Mouse (Mus musculus): Measurements from ENCODE around the gene Brms1. TPM values are rescaled to one million over a fixed set of nuclear protein-coding genes. Genes with fewer than 3 reads are reported as not detected.

The Brms1 gene
- polyA plus RNA-seq, 1 experiment from 2014 or later, result 33.2 TPM

DNA sequence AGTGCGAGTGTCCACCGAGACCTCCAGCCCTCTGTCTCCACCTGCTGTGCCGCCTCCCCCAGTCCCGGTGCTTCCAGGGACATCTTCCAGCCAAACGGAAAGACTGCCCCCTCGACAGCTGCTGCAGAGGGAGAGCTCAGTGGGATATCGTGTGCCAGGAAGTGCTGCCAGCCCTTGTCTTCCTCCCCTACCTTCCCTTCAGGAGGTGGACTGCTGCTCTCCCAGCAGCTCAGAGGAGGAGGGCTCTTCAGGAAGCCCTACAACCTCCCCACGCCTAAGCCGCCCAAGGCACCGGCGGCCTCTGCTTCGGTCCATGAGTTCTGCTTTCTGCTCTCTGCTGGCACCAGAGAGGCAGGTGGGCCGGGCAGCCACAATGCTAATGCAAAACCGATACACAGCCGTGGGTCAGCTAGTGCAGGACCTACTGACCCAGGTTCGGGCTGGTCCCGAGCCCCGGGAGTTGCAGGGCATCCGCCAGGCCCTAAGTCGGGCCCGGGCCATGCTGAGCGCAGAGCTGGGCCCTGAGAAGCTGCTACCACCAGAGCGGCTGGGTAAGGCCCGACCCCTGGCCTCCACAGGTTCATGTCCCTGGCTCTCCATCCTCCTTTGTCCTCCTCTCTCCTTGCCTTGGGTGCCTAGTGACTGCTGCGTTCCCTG, 11.1 kb downstream of the Brms1 start:
- 57% methylated on average over 24 of the region's 25 CpGs for WGBS
- Histone ChIP-seq H3K4me2 (replicated peaks; ENCODE audit: low read depth) (no peak overlapping the region), H3K27ac (ENCODE audit: low read depth, low read length) (no peak overlapping the region), H3K27me3 (replicated peaks; ENCODE audit: control insufficient read depth, insufficient read depth, low read length) (no peaks in the 10 kb centered on the region), H3K9me3 (ENCODE audit: control insufficient read depth) (no peaks in the 10 kb centered on the region), H3K36me3 (ENCODE audit: control insufficient read depth, insufficient read depth) (peaks cover 20% of the 10 kb centered on the region), H3K9ac (ENCODE audit: low read depth, low read length) (no peak overlapping the region), H3K4me3 (ENCODE audit: low read depth, low read length) (no peak overlapping the region), H3K4me1 (replicated peaks; ENCODE audit: control insufficient read depth, insufficient read depth, low read length) (no peaks in the 10 kb centered on the region)
- no peak for TF ChIP-seq CTCF (IDR thresholded peaks at IDR 0.05; ENCODE audit: low read depth)
- ATAC-seq, result no peak

DNA sequence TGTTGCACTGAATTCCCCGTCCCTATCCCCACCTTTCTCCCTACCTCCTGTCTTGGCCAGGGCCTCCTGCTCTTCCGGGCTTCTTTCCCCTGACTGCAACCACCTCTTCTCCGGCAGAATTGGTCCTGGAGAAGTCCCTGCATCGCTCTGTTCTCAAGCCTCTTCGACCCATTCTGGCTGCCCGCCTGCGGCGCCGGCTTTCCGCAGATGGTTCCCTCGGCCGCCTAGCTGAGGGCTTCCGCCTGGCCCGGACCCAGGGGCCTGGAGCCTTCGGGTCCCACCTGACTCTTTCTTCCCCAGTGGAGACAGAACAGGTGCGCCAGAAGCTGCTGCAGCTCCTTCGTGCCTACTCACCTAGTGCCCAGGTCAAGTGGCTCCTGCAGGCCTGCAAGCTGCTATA, 11.7 kb downstream of the Brms1 start:
- no peaks in the 10 kb centered on the region for H3K4me1 ChIP-seq (replicated peaks; ENCODE audit: control insufficient read depth, insufficient read depth, low read length)
- no peak overlapping the region for H3K4me3 ChIP-seq (ENCODE audit: low read depth, low read length)
- 80% methylated on average over 17 of the region's 17 CpGs for WGBS
- H3K36me3 ChIP-seq (ENCODE audit: control insufficient read depth, insufficient read depth), result peaks cover 14% of the 10 kb centered on the region
- H3K27me3 ChIP-seq (replicated peaks; ENCODE audit: control insufficient read depth, insufficient read depth, low read length), result no peaks in the 10 kb centered on the region
- no peak overlapping the region for H3K9ac ChIP-seq (ENCODE audit: low read depth, low read length)
- H3K27ac ChIP-seq (ENCODE audit: low read depth, low read length), result no peak overlapping the region
- TF ChIP-seq CTCF (IDR thresholded peaks at IDR 0.05; ENCODE audit: low read depth), result no peak
- no peak for ATAC-seq
- no peak overlapping the region for H3K4me2 ChIP-seq (replicated peaks; ENCODE audit: low read depth)
- H3K9me3 ChIP-seq (ENCODE audit: control insufficient read depth), result no peaks in the 10 kb centered on the region

DNA sequence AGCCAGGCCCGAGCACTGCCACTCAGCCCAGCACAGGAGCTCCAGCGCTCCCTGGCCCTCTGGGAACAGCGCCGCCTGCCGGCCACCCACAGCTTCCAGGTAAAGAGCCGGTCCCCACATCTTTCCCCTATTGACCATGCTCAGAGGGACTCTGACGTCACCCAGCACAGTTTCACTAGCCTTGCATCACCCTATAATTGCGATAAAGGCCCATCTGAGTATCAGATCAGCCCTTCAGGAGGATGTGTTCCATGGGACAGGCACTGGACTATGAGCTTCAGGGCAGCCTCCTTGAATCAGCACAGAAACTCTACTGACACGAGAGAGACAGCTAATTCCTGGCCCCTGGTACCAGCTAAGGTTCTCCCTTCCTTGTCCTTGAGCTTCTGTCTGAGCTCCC, 12.8 kb downstream of the Brms1 start:
- TF ChIP-seq CTCF (IDR thresholded peaks at IDR 0.05; ENCODE audit: low read depth), result peak; percentile 88
- Histone ChIP-seq H3K27ac (ENCODE audit: low read depth, low read length) (no peak overlapping the region), H3K36me3 (ENCODE audit: control insufficient read depth, insufficient read depth) (peaks cover 5% of the 10 kb centered on the region), H3K4me2 (replicated peaks; ENCODE audit: low read depth) (no peak overlapping the region), H3K4me3 (ENCODE audit: low read depth, low read length) (no peak overlapping the region), H3K9ac (ENCODE audit: low read depth, low read length) (no peak overlapping the region; the same call in 1 of the 2 replicates), H3K4me1 (replicated peaks; ENCODE audit: control insufficient read depth, insufficient read depth, low read length) (no peaks in the 10 kb centered on the region), H3K9me3 (ENCODE audit: control insufficient read depth) (no peaks in the 10 kb centered on the region), H3K27me3 (replicated peaks; ENCODE audit: control insufficient read depth, insufficient read depth, low read length) (no peaks in the 10 kb centered on the region)
- peak; percentile 34 for ATAC-seq
- WGBS, result 22% methylated on average over 9 of the region's 9 CpGs

DNA sequence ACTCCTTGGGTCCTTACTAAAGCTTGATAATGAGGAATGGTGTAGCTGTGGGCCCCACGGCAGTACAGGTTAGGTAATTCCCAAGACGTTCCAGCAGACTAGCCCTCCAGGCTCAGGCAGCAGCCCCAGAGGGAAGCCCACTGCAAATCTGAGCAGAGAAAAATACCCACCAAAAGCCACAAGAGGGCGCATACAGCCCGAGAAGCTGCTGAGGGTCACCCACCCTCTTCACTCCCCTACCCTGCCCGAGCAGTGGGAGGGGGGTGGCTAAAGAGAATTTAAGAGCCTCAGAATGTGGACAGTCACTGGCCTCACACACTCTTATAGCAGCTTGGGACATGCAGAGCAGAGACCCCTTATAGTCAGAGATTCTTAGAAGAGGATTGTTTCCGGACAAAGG, 15.1 kb downstream of the Brms1 start:
- no peak overlapping the region for H3K27ac ChIP-seq (ENCODE audit: low read depth, low read length)
- ATAC-seq, result no peak

DNA sequence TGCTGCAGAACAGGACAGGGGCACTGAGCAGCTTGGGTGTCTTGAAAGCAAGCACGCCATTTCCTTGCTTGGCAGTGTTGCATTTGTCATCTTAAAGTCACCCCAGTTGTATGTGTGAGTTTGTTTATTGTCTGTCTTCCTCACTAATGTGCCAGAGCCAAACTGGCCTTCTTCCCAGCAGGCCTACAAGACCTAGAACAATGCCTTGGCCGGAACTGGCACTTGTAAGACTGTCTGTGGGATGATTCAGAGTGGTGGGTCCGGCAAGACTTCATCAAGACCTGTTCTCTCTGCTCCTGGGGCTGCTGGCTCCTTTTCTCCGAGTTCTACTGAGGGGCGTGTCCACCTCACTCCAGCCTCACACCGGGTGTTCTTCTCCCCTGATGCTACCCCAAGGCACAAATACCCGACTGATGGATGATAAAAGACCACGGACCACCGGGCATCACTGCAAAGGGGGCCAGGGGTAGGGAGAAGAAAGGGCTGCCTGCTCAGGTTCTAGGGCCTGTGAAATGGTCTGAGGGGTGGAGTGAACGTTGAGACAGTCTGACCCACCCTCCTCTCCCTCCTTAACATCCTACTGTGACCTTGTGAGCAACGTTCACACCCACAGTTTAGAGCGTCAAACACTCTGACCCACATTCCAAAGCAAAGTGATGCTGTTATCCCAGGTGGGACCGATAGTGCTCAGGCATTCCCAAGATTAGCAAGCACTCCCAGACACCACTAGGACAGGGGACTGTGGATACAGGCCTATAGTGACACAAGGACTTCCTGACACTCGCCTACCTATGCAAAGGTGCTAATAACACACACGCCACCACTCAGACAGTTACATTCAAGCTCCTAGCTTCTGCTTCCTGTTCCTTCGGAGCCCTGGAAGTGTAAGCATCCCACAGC, 17.0 kb downstream of the Brms1 start:
- Histone ChIP-seq H3K4me3 (ENCODE audit: low read depth, low read length) (no peak overlapping the region), H3K4me1 (replicated peaks; ENCODE audit: control insufficient read depth, insufficient read depth, low read length) (no peaks in the 10 kb centered on the region), H3K27me3 (replicated peaks; ENCODE audit: control insufficient read depth, insufficient read depth, low read length) (no peaks in the 10 kb centered on the region; the same call in 1 of the 2 replicates), H3K4me2 (replicated peaks; ENCODE audit: low read depth) (no peak overlapping the region; the same call in 1 of the 2 replicates), H3K36me3 (ENCODE audit: control insufficient read depth, insufficient read depth) (no peaks in the 10 kb centered on the region), H3K9me3 (ENCODE audit: control insufficient read depth) (no peaks in the 10 kb centered on the region), H3K9ac (ENCODE audit: low read depth, low read length) (no peak overlapping the region), H3K27ac (ENCODE audit: low read depth, low read length) (no peak overlapping the region)
- 26% methylated on average over 16 of the region's 16 CpGs for WGBS
- no peak for ATAC-seq
- no peak for TF ChIP-seq CTCF (IDR thresholded peaks at IDR 0.05; ENCODE audit: low read depth)

More for the DNA sequence above, 15.1 kb downstream of the Brms1 start:
- no peaks in the 10 kb centered on the region for H3K27me3 ChIP-seq (replicated peaks; ENCODE audit: control insufficient read depth, insufficient read depth, low read length)
- H3K4me1 ChIP-seq (replicated peaks; ENCODE audit: control insufficient read depth, insufficient read depth, low read length), result no peaks in the 10 kb centered on the region
- H3K36me3 ChIP-seq (ENCODE audit: control insufficient read depth, insufficient read depth), result no peaks in the 10 kb centered on the region
- no peak overlapping the region for H3K9ac ChIP-seq (ENCODE audit: low read depth, low read length)
- TF ChIP-seq CTCF (IDR thresholded peaks at IDR 0.05; ENCODE audit: low read depth), result peak; percentile 80
- H3K9me3 ChIP-seq (ENCODE audit: control insufficient read depth), result no peaks in the 10 kb centered on the region
- H3K4me2 ChIP-seq (replicated peaks; ENCODE audit: low read depth), result no peak overlapping the region
- H3K4me3 ChIP-seq (ENCODE audit: low read depth, low read length), result no peak overlapping the region
- WGBS, result 16% methylated on average over 6 of the region's 6 CpGs

Measured in intestine, postnatal 0 days (tissue).